Mouse (Mus musculus): ENCODE data around the gene Chst12. TPM values are rescaled to one million over a fixed set of nuclear protein-coding genes. Genes with fewer than 3 reads are reported as not detected.
"Not testable (repeated sequence)": the region's sequence is repeated elsewhere in the genome, so short reads cannot be mapped to it uniquely, and the experiment has no call there.

The Chst12 gene
- 1 to 10 TPM; 6.3 to 7.0 TPM for total RNA-seq (2021)

- DNase-seq, result peak; percentile 99
These were observed at the start of gene Chst12 for GRCm38 (mm10) chr5:140505208-140505780. Gene Chst12, plus strand, starts transcription at chr5:140505550.

DNA sequence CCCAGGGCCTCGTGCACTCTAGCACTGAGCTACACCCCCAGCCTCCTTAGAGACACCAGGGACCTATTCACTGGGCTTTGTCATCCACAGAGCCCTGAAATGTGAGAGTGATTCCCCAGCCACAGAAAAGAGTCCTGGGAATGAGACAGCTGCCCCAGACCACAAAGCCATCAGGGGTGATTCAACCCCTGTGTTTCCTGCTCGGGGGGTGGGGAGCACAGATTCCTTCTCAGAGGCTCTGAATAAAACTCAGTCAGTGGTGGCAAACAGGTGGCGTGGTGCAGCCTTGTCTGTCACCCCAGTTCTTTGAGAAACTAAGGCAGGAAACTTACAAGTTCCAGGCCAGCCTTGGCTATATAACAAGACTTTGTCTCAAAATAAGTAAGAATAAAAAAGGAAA is 43.9 kb upstream of the Chst12 start:
- DNase-seq, result no peak

DNA sequence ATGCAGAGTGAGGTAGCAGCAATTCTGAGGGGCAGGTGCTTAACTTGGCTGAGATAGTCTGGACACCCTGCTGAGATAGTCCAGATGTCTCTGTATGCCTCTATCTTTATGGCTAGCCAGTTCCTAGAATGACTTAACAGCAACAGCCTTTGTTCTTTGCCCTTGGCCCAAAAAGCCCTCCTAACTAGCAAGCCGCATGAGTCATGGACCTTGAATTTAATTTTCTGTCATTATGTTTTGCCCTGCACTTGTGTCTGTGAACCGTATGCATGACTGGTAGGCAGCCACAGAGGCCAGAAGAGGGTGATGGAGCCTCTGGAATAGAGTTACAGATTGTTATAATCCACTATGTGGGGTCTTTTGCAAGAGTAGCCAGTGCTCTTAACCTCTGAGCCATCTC is 42.2 kb upstream of the Chst12 start:
- not testable (repeated sequence) for DNase-seq

- DNase-seq, result no peak
These were observed 40.4 kb upstream of the Chst12 start for GRCm38 (mm10) chr5:140464943-140465342.

DNA sequence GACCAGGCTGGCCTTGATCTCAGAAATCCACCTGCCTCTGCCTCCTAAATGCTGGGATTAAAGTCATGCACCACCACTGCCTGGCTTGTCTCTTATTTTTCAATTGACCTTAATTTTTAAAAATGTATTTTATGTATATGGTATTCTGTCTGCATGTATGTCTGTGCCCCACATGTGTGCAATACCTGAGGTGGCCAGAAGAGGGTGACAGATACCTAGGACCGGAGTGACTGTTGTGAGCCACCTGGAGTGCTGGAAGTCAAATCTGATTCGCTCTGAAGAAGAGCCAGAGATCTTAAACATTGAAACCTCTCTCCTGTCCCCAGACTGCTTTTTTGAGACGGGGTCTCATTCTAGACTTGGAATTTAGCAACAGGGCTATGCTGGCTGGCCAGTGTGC is 33.0 kb upstream of the Chst12 start:
- no peak for DNase-seq

DNA sequence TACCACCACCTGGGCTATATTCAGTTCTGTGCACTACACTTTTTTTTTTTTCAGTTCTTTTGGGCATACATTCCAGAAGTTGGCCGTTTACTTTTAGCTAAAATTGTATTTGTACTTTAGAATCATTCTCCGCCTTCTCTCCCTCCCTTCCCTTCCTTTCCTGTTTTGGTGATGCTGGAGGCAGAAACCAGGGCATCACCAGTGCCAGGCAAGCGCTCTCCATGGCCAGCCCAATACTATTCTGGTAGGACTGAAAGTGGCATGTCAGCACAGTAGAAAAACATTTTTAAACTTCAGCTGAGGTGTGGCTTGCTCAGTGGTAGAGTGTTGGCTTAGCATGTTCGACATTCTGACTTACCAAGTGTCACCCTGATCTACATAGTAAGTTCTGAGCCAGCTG is 23.9 kb upstream of the Chst12 start:
- DNase-seq, result no peak

DNA sequence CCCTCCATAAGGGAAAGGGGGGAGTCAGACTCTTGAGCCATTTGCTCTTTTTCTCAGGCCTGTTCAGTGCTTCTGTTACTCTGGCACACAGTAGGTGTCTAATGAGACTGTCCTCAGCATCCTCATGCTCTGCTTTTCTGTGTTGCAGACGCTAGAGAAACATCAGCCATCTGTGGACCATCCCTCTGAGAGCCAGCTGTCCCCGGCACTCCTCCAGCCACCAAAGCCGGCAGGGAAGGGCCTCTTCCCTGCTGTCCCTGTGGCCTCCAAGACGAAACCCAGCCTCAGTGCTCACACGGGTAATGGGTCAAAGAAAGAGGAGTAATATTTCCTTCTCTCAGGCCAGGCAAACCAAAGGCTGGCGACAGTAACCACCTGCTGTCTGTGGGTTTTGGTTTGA is 14.2 kb upstream of the Chst12 start:
- no peak for DNase-seq

DNA sequence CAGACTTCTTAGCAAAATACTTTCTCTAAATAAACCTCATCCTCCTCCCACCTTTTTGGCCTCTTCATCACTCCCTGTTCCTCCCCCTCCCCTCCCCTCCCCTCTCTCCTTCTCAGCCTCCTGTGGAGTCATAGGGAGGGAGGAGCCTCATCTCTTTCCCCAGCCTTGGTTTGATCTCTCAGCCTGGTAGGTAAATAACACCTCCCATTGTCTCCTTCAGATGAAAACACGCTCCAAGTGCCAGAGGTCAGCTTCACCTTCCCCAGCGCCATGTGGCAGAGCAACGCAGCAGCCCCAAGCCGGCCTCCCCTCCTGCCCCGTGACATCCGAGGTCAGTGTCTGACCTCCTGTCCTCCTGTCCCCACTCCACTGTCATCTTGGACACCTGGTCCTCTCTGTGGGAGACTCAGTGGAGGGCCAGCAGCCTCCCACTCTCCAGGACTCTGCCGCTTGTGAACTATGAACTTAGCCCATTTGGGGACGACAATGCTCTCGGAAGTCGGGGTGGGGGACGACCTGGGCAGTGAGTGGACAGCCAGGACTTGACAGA is 12.6 kb upstream of the Chst12 start:
- no peak for DNase-seq

DNA sequence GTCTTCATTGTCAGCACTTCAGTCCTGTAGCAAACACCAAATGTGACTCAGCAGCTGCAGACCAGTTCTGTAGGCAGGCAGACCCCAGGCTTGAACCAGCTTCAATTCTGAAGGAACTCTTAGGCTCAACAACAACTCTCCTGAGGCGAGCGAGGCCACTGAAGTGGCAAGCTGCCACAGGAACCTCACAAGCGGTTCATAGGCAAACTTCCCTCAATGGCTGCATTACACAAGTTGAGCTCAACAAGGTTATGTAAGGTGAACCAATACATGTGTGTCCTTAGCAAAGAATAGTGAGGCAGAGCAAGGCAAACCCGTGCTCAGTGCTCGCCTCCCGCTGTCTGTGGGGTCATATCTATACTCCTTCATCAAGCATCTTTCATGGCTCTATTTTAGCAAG is 7.2 kb upstream of the Chst12 start:
- DNase-seq, result no peak

GRCm38 (mm10) chr5:140500736-140501135 is 4.6 kb upstream of the Chst12 start:
- DNase-seq, result no peak

- no peak for DNase-seq
These were observed 3.1 kb upstream of the Chst12 start for GRCm38 (mm10) chr5:140501982-140502836.

GRCm38 (mm10) chr5:140502925-140503324 is 2.4 kb upstream of the Chst12 start:
- peak; percentile 71 for DNase-seq

DNA sequence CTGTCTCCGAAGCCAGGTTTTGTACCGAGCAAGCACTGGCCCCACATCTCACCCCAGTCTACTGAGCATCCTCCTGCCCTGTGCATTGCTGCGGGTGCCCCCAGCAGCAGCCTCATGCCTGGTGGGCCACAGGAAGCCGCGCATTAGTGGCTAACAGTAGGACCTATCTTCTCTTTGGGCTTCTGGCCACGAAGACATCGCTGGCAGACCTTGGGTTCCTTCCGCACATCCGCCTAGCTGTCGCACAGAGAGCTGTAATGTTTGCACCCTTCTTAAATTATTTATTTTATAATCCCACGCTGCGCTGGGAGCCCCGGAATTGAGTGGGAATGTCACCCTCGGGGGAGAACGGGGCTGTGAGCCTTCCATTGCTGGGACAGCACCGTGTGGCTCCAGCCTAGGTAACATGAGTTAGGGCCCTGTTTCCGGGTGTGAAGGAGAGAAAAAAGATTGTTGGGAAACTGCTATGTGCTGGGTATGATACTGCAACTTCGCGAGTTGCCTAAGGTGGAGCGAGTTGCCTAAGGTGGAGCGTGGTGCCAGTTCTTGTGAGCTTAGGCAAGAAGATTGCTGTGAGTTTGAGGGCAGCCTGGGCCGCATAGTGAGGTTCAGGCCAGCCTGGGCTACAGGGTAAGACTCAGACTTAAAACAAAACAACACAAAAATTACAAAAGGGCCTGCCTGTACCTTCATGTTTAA is 895 bp downstream of the Chst12 start:
- DNase-seq, result peak; percentile 29

DNA sequence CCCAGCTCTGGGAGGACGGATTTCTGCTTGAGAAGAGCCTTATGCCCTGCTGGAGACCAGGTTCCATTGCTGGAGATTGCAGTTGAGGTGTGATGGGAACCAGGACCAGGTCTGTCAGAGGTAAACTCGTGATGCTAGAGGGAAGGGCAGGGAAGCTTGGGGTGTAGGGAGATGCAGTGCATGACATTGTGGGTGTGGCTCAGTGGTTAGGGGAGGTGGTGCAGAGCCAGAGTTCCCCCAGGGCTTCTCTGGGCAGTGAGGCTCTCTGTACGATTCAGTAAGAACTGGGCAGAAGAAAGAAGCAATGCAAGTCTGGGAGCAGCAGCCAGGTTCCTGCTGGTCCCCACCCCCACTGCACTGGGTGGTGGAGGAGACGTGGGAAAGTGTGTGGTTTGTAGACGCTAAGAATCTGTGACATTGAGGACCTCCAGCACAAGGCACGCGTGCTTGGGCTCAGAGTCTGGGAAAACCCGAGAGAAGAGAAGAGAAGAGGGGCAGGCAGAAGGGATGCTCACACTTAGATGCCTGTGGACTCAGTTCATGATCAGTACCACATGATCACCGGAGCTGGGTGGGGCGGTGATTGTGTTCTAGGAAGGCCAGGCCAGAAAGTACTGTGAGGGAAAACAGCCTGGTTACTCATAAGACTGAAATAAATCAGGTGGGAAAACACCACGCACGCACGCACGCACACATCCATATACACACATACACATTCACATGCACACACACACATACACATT is 2.3 kb downstream of the Chst12 start:
- DNase-seq, result no peak

GRCm38 (mm10) chr5:140508686-140509085 is 3.3 kb downstream of the Chst12 start:
- no peak for DNase-seq

DNA sequence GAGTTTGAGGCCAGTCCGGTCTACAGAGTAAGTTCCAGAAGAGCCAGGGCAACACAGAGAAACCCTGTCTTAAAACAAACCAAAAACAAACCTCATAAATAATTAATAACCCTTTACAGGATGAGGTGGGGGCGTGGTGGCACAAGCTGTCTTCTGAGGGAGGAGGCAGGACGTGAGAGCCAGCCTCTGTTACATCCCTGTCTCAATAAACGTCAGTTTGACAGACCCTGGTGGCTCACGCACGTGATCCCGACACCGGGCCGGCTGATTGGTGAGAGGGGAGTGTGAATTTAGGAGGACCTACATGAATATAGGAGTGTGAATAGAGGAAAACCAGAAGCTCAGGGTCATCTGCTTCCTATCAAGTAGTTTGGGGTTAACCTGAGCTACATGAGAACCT is 3.9 kb downstream of the Chst12 start:
- DNase-seq, result no peak

- no peak for DNase-seq
These were observed 5.0 kb downstream of the Chst12 start for GRCm38 (mm10) chr5:140510012-140511000.

DNA sequence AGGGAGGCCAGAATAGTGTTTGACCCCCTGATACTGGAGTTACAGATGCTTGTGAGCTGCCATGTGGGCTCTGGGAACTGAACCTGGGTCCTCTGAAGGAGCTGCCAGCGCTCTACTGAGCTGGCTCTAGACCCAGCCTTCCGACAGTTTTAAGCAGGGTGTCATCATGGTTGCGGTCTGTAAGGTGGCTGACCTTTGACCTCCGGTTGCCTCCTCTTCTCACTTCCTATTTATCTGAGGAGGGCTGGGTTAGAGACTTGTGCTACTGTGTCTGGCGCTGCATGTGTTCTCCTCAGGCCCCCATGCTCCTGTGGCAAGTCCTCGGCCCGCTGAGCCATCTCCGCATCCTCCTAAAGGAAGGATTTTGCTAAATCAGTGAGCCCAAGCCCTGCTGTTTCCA is 8.6 kb downstream of the Chst12 start:
- DNase-seq, result no peak

- no peak for DNase-seq
These were observed 9.6 kb downstream of the Chst12 start for GRCm38 (mm10) chr5:140514799-140515486.

GRCm38 (mm10) chr5:140517159-140517920 is 12.0 kb downstream of the Chst12 start:
- DNase-seq, result no peak

Measured in heart, postnatal 4 days (tissue).